Mouse (Mus musculus) ovary, adult 10 weeks (tissue): ENCODE measurements around the gene Krt32. TPM values are rescaled to one million over a fixed set of nuclear protein-coding genes. Genes with fewer than 3 reads are reported as not detected.

ENCODE experiments used
- polyA plus RNA-seq: library from polyadenylated mRNA; stranded (reverse); fragments of 350-450 nt; fragmentation: Illumina TruSeq; extraction: RNeasy Lipid Tissue Mini Kit (QIAGEN cat#74804); gene quantifications from one replicate; pipeline ENCODE4 v1.2.3, GENCODE M21; 2014

Gene Krt32
- polyA plus RNA-seq, result not detected

DNA sequence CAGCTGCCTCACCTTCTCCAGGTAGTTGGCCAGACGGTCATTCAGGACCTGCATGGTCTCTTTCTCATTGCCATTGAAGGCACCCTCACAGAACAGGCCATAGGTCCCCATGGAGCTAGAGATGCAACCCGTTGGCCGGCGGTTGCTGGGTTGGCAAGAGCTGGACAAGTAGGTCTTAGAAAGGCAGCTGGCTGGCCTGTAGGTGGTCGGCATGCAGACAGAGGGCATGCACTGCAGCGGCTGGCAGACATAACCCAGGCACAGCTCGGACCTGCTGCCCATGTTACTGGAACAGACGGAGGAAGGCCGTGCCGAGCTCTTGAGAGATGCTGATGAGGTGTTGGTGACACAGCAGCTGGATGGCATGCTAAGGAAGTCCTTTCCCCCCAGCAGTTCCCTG is at the start of gene Krt32:
TSS of gene Krt32 (minus strand) at position 366 of the 400 bp plus-strand sequence.

DNA sequence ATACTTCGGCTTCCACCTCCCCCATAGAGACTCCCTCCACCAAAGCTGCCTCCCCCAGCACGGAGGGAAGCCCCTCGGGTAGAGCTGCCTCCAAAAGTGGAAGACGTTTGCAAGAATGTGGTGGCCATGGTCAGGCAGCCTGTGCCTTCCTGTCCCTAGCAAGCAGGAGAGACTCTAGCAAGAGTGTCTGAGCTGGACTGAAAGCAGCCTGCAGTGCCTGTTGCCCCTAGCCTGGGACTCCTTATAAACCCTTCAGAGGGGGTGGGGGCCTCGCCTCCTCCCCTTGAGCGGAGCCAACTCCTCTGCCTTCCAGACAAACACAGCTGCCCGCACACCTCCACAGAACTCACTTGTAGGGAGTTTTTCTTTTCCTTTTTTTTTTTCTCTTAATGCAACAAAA is 47.7 kb upstream of the Krt32 start, which contains the start of gene Krt15:
TSS of gene Krt15 (minus strand) at position 198 of the 400 bp plus-strand sequence.

DNA sequence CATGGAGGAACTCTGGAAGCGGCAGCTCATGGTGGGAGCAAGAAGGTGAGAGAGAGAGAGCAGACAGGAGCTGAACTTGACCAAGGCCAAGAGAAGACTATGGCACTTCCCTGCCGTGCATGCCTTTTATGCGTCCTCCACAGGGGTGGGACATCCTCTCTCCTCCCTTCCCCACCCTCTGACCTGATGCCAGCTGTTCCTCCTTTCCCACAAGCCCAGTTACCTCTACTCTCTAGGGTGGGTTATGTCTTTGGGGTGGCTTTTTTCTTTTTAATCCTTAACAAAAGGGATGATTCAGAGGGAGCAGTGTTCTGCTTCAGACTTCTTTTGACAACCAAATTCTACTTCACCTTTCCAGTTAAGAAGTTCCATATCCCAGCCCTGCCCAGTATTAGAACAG is 33.4 kb upstream of the Krt32 start, which contains the start of gene Krt13:
TSS of gene Krt13 (minus strand) at position 101 of the 400 bp plus-strand sequence.

DNA sequence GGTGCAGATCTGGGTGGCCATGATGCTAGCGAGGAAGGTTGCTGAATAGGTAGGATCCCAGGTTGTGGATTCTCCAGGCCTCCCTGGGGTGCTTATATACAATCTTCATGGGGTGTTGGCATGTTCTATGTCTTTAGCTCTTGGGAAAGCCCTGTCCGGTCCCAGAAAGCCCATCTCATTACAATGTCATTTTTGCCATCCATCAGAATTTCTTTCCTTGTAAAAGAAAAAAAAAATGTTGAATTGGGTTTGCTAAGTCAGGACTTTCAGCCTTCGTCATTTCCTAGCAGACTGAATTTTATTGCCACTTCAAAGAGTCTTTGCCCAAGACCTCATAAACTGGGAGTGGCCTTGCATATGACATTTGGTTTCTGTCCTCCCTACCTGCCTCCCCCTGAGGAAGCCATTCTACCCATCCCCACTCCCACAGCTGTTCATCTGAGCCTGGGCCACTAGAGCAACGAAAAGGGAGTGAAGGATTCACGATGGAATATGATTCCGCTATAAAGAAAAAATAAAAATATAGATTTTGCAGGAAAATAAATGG is 17.6 kb upstream of the Krt32 start, which contains the start of gene Krt36:
TSS of gene Krt36 (minus strand) at position 51 of the 547 bp plus-strand sequence.

DNA sequence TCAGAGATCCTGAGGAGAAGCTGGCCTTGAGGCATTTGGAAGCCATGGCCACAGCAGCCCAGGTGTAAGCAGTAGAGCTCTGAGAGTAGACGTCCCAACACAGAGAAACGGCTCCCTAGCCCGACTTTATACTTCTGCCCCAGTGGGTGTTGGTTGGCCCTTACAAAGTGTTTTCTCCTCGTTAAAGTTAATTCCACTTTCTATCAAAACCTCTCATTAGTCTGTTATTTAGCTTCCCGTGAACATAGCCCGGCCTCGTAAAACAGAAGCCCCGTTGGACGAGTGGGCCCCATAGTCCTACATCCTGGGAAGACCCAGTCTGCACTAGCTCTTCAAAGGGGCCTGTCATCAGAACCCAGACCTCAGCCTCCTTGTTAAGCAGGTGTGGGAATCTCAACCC is 8.1 kb upstream of the Krt32 start, which contains the start of gene Krt35:
TSS of gene Krt35 (minus strand) at position 101 of the 400 bp plus-strand sequence.

DNA sequence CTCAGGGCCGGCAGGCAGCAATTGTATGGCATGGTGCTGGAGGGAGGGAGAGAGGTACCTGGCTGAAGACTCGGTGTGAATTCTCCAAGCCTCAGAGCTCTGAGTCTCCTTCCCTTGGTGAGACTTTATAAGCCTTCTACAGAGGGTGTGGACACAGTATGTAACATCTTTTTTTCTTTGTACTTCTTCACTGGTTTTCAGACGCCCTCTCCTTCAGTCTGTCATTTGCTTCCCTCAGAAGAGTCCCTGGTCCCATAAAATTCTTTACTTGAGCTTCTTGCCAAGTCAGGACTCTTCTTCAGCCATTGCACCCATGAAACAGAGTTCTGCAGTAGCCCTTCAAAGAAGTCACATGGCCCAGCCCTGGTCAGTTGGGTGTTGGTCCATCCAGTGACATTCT is 37.6 kb downstream of the Krt32 start, which contains the start of gene Krt31:
TSS of gene Krt31 (minus strand) at position 101 of the 400 bp plus-strand sequence.

DNA sequence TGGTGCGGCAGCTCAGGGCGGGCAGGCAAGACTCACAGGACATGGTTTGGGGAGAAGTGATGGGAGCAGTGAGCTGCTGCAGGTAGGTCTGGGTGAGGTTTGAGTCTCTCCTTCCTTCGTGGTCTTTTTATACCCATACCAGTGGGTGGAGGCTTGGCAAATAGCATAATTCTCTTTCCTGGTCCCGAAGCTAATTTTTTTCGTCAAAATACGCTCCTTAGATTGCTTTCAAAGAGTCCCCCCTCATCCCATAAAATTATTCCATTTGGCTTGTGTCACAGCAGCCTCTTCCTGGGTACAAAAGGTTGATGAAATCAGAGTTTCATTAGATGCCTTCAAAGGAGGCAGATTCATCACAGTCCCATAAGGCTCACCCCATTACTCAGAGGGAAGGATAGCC is 46.6 kb downstream of the Krt32 start, which contains the start of gene Krt34:
TSS of gene Krt34 (minus strand) at position 101 of the 400 bp plus-strand sequence.

Other genes starting within 250 kb of the Krt32 start
- gene Krtap4-16, start 236.6 kb downstream of the Krt32 start, polyA plus RNA-seq, result not detected
- not detected for gene Gm11568, start 230.3 kb downstream of the Krt32 start, polyA plus RNA-seq
- gene Gm11559, start 223.8 kb downstream of the Krt32 start, polyA plus RNA-seq, result not detected
- not detected for gene Krtap9-1, start 214.8 kb downstream of the Krt32 start, polyA plus RNA-seq
- gene Gm11567, start 209.0 kb downstream of the Krt32 start, polyA plus RNA-seq, result not detected
- not detected for gene Krtap31-1, start 180.3 kb downstream of the Krt32 start, polyA plus RNA-seq
- gene Gm11565, start 173.5 kb downstream of the Krt32 start, polyA plus RNA-seq, result not detected
- not detected for gene Krtap31-2, start 151.9 kb downstream of the Krt32 start, polyA plus RNA-seq
- not detected for gene Krtap9-5, start 139.8 kb downstream of the Krt32 start, polyA plus RNA-seq
- gene Krtap29-1, start 109.2 kb downstream of the Krt32 start, polyA plus RNA-seq, result not detected
- not detected for gene Krtap16-1, start 101.6 kb downstream of the Krt32 start, polyA plus RNA-seq
- gene Krtap17-1, start 94.2 kb downstream of the Krt32 start, polyA plus RNA-seq, result not detected
- not detected for gene Krt33a, start 72.0 kb downstream of the Krt32 start, polyA plus RNA-seq
- not detected for gene Krt33b, start 58.4 kb downstream of the Krt32 start, polyA plus RNA-seq
- gene Krt34, start 46.7 kb downstream of the Krt32 start, polyA plus RNA-seq, result not detected
- not detected for gene Krt31, start 37.7 kb downstream of the Krt32 start, polyA plus RNA-seq
- not detected for gene Krt35, start 8.0 kb upstream of the Krt32 start, polyA plus RNA-seq
- gene Krt36, start 17.4 kb upstream of the Krt32 start, polyA plus RNA-seq, result not detected
- gene Krt13, start 33.3 kb upstream of the Krt32 start, polyA plus RNA-seq, result not detected
- gene Krt15, start 47.7 kb upstream of the Krt32 start, polyA plus RNA-seq, result not detected
- 5.7 TPM for gene Krt19, start 60.4 kb upstream of the Krt32 start, polyA plus RNA-seq
- not detected for gene Krt9, start 105.0 kb upstream of the Krt32 start, polyA plus RNA-seq
- gene Krt14, start 119.3 kb upstream of the Krt32 start, polyA plus RNA-seq, result not detected
- gene Krt16, start 160.7 kb upstream of the Krt32 start, polyA plus RNA-seq, result not detected
- not detected for gene Krt17, start 172.8 kb upstream of the Krt32 start, polyA plus RNA-seq
- gene Krt42, start 181.6 kb upstream of the Krt32 start, polyA plus RNA-seq, result not detected
- gene Eif1, start 231.7 kb upstream of the Krt32 start, polyA plus RNA-seq, result 1,574 TPM
- not detected for gene Gast, start 246.2 kb upstream of the Krt32 start, polyA plus RNA-seq